Mouse (Mus musculus) liver, embryonic 15.5 days (tissue): Measurements from ENCODE around the gene Rgl2. TPM values are rescaled to one million over a fixed set of nuclear protein-coding genes. Genes with fewer than 3 reads are reported as not detected.
"Not testable (repeated sequence)": the region's sequence is repeated elsewhere in the genome, so short reads cannot be mapped to it uniquely, and the experiment has no call there.

Source experiments
- ATAC-seq: fragments of 200-750 bp; cut with Nextera tagmentation; 2 replicates; pipeline ENCODE4 v1.8.0; 2017; ENCODE audit warnings: moderate number of reproducible peaks, mild to moderate bottlenecking, moderate library complexity; ENCODE audit not compliant: insufficient read depth
- H3K27ac ChIP-seq: fragments of 300-500 bp; sonication (generic); replicated peaks from 2 replicates; pipeline ENCODE4 v1.5.1; 2015; ENCODE audit warnings: mild to moderate bottlenecking, inconsistent platforms
- H3K27me3 ChIP-seq: fragments of 300-500 bp; sonication (generic); 2 replicates; pipeline ENCODE4 v1.6.1; 2015; ENCODE audit warnings: mild to moderate bottlenecking, inconsistent platforms
- H3K36me3 ChIP-seq: fragments of 300-500 bp; sonication (generic); replicated peaks from 2 replicates; pipeline ENCODE4 v1.6.1; 2015; ENCODE audit warnings: moderate library complexity, mild to moderate bottlenecking, inconsistent platforms
- H3K4me1 ChIP-seq: fragments of 300-500 bp; sonication (generic); replicated peaks from 2 replicates; pipeline ENCODE4 v1.6.1; 2015; ENCODE audit warnings: inconsistent platforms
- H3K4me2 ChIP-seq: fragments of 300-500 bp; sonication (generic); 2 replicates; pipeline ENCODE4 v1.6.1; 2015; ENCODE audit warnings: moderate library complexity, mild to moderate bottlenecking, inconsistent platforms
- H3K4me3 ChIP-seq: fragments of 300-500 bp; sonication (generic); replicated peaks from 2 replicates; pipeline ENCODE4 v1.5.1; 2015; ENCODE audit warnings: mild to moderate bottlenecking, inconsistent platforms
- H3K9ac ChIP-seq: fragments of 300-500 bp; sonication (generic); 2 replicates; pipeline ENCODE4 v1.6.1; 2015; ENCODE audit warnings: moderate library complexity, mild to moderate bottlenecking, inconsistent platforms
- H3K9me3 ChIP-seq: fragments of 300-500 bp; sonication (generic); replicated peaks from 2 replicates; pipeline ENCODE4 v1.6.1; 2016; ENCODE audit warnings: inconsistent platforms
- WGBS: fragments of 180-500 bp; shearing (Covaris S2); methylation state at CpG from one replicate; pipeline ENCODE4 v1.1.7; 2015; ENCODE audit warnings: mixed read lengths; ENCODE audit not compliant: insufficient replicate concordance; 5-methylcytosine and 5-hydroxymethylcytosine counted together
- polyA plus RNA-seq: library from polyadenylated mRNA; unstranded; fragments of >200 nt; fragmentation: Nextera tagmentation; extraction: Ambion mirVana; gene quantifications from 2 replicates; pipeline ENCODE4 v1.2.1, GENCODE M21; 2015

The Rgl2 gene
- polyA plus RNA-seq, 1 experiment from 2014 or later = 8.2 TPM

DNA sequence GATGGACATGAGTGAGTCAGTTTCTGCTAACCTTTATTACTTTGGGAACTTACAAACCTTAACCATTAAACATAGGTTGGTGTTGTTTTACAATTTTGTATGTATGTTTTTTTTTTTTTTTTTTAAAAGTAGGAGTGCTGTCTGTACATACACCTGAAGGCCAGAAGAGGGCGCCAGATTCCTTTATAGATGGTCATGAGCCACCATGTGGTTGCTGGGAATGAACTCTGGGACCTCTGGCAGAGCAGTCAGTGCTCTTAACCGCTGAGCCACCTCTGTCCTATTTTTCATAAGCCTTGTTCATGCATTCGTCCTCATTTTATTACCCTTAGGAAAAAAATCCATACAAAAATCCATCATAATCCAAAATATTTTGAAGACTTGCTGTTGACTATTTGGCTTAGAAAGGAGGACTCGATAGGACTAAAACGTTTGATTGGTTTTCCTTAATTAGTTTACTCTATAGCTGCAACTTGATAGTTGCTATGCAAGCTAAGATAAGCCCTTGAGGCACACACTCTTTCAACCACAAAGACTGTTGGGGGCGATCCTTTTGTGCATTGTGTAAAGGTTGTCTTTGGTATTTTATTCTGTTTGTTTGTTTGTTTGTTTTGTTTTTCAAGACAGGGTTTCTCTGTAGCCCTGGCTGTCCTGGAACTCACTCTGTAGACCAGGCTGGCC lies 32.1 kb upstream of the Rgl2 start:
- WGBS = 6% methylated on average over 6 of the region's 6 CpGs
- Histone ChIP-seq H3K27ac (peak overlapping the region; percentile 38; the same call in 1 of the 2 replicates), H3K9me3 (no peaks in the 10 kb centered on the region), H3K9ac (no peak overlapping the region), H3K4me3 (no peak overlapping the region), H3K4me1 (peaks cover 58% of the 10 kb centered on the region), H3K36me3 (no peaks in the 10 kb centered on the region), H3K27me3 (no peaks in the 10 kb centered on the region), H3K4me2 (no peak overlapping the region)
- ATAC-seq = no peak

DNA sequence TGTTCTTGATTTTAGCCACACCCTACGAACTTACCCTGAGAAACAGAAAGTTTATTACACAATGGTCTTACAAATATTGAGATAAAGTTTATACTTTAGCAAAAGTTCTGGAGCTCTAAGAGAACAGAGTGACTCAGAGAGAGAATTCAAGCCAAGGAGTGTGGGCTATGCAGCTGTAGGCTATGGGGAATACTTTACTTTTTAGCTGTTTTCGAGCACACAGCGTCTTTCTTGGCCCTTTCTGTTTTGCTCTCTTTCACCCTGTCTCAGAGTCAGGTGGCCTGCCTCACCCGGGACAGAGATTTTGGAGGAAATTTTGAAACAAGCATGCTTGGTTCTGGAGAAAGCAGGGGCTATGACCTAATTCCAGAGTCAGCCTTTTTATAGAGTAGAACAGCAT lies 31.1 kb upstream of the Rgl2 start:
- H3K27ac ChIP-seq = peak overlapping the region; percentile 90
- 64% methylated on average over 4 of the region's 4 CpGs for WGBS

GRCm38 (mm10) chr17:33899642-33900041 lies 29.7 kb upstream of the Rgl2 start:
- H3K27ac ChIP-seq = peak overlapping the region; percentile 90
- peak overlapping the region; percentile 30; the same call in 1 of the 2 replicates for H3K9ac ChIP-seq
- ATAC-seq = peak; percentile 78
- peaks cover 74% of the 10 kb centered on the region for H3K4me1 ChIP-seq
- WGBS = 8% methylated on average over 4 of the region's 4 CpGs
- H3K4me2 ChIP-seq = peak overlapping the region; percentile 32
- H3K36me3 ChIP-seq = no peaks in the 10 kb centered on the region
- H3K4me3 ChIP-seq = no peak overlapping the region
- no peaks in the 10 kb centered on the region for H3K9me3 ChIP-seq
- no peaks in the 10 kb centered on the region for H3K27me3 ChIP-seq

More for the DNA sequence above, 31.1 kb upstream of the Rgl2 start:
- not testable (repeated sequence) for H3K9me3 ChIP-seq, H3K27me3 ChIP-seq, H3K9ac ChIP-seq, H3K4me3 ChIP-seq, H3K36me3 ChIP-seq, H3K4me2 ChIP-seq, ATAC-seq
- H3K4me1 ChIP-seq = peaks cover 62% of the 10 kb centered on the region

DNA sequence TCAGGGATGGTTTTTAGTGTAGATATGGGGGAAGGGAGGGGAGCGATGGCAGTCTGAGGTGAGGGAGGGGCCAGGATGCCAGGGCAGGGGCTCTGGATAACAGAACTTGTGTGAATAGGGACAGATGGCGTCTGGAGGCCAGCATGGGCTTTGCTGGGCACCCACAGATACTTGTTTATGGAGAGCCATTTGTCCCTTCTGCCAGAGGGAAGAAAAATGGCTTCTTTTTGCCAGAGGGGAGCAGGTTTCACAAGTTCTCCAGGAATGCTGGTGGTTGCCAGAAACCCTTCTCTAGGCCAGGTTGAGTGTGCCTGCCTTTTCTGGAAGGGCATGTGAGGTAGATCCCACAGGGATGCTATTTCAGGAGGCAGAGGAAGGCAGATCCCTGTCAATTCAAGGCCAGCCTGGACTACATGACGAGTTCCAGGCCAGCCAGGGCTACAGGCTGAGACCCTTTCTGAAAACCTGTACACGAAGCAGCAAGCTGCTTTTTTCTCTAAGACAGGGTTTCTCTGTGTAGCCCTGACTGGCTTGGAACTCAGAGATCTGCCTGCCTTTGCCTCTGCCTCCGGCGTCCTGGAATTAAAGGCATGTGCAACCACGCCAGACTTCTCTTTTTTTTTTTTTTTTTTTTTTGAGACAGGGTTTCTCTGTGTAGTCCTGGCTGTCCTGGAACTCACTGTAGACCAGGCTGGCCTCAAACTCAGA lies 28.9 kb upstream of the Rgl2 start:
- peak; percentile 45 for ATAC-seq
- WGBS = 46% methylated on average over 7 of the region's 7 CpGs
- H3K9me3 ChIP-seq = no peaks in the 10 kb centered on the region
- H3K27me3 ChIP-seq = no peaks in the 10 kb centered on the region
- 0 out of 2 replicates have a peak overlapping the region, but pooled peaks have one; percentile 30 for H3K9ac ChIP-seq
- peak overlapping the region; percentile 32; the same call in 1 of the 2 replicates for H3K4me2 ChIP-seq
- H3K4me1 ChIP-seq = peaks cover 77% of the 10 kb centered on the region
- H3K4me3 ChIP-seq = no peak overlapping the region
- no peaks in the 10 kb centered on the region for H3K36me3 ChIP-seq
- H3K27ac ChIP-seq = peak overlapping the region; percentile 90

GRCm38 (mm10) chr17:33900989-33901314 lies 28.4 kb upstream of the Rgl2 start:
- no peak overlapping the region for H3K4me2 ChIP-seq
- ATAC-seq = no peak
- peaks cover 77% of the 10 kb centered on the region for H3K4me1 ChIP-seq
- no peaks in the 10 kb centered on the region for H3K36me3 ChIP-seq
- H3K9ac ChIP-seq = no peak overlapping the region
- no peak overlapping the region for H3K4me3 ChIP-seq
- H3K9me3 ChIP-seq = no peaks in the 10 kb centered on the region
- no peaks in the 10 kb centered on the region for H3K27me3 ChIP-seq
- WGBS = 78% methylated on average over 4 of the region's 4 CpGs
- no peak overlapping the region for H3K27ac ChIP-seq

GRCm38 (mm10) chr17:33901653-33902052 lies 27.7 kb upstream of the Rgl2 start:
- Histone ChIP-seq H3K4me2 (no peak overlapping the region), H3K4me3 (no peak overlapping the region), H3K36me3 (no peaks in the 10 kb centered on the region), H3K4me1 (peaks cover 77% of the 10 kb centered on the region), H3K9me3 (no peaks in the 10 kb centered on the region), H3K27ac (peak overlapping the region; percentile 67; the same call in 1 of the 2 replicates), H3K27me3 (no peaks in the 10 kb centered on the region), H3K9ac (no peak overlapping the region)
- ATAC-seq = no peak
- 65% methylated on average over 4 of the region's 4 CpGs for WGBS

DNA sequence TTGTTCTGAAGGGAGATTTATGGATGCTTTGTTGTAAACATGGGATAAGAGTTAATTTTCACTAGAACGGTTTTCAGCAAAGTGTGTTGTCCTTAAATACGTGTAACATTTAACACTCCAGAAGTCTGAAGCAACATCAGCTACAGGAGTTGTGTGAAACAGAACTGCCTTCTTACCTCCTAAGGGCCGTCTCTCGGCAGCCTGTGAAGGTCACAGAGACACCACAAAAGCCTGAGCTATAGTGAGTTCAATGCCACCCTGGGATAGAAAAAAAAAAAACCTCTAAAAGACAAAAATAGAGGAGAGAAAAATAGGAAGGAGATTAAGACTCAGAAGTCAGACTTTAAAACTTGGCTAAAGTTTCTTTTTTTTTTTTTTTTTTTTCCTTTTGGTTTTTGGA lies 27.3 kb upstream of the Rgl2 start:
- no peak for ATAC-seq
- 70% methylated on average over 4 of the region's 4 CpGs for WGBS
- Histone ChIP-seq H3K4me2 (peak overlapping the region; percentile 41), H3K4me1 (peaks cover 75% of the 10 kb centered on the region), H3K4me3 (no peak overlapping the region), H3K27me3 (no peaks in the 10 kb centered on the region), H3K36me3 (no peaks in the 10 kb centered on the region), H3K27ac (peak overlapping the region; percentile 67), H3K9ac (no peak overlapping the region), H3K9me3 (no peaks in the 10 kb centered on the region)

DNA sequence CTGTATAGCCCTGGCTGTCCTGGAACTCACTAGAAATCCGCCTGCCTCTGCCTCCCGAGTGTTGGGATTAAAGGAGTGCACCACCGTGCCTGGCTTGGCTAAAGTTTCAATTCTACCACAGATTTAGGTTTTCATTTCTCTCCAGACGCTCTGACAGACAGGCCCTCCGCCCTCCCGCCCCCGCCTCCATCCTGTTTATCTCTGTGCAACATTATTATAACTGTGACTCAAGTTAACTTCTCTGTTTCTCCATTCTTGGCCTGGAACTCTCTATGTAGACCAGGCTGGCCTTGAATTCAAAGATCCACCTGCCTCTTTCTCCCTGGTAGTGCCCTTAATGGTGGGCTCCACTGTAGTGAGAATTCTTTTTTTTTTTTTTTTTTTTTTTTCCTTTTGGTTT lies 26.9 kb upstream of the Rgl2 start:
- H3K4me3 ChIP-seq = no peak overlapping the region
- H3K9ac ChIP-seq = no peak overlapping the region
- H3K4me1 ChIP-seq = peaks cover 75% of the 10 kb centered on the region
- peak overlapping the region; percentile 41 for H3K4me2 ChIP-seq
- ATAC-seq = no peak
- WGBS = 22% methylated on average over 7 of the region's 7 CpGs
- H3K27me3 ChIP-seq = no peaks in the 10 kb centered on the region
- H3K9me3 ChIP-seq = no peaks in the 10 kb centered on the region
- H3K36me3 ChIP-seq = no peaks in the 10 kb centered on the region
- peak overlapping the region; percentile 67 for H3K27ac ChIP-seq

GRCm38 (mm10) chr17:33903911-33904651 lies 25.3 kb upstream of the Rgl2 start:
- H3K27ac ChIP-seq = peak overlapping the region; percentile 67; the same call in 1 of the 2 replicates
- not testable (repeated sequence) for H3K9me3 ChIP-seq, H3K4me3 ChIP-seq, H3K9ac ChIP-seq, H3K27me3 ChIP-seq, H3K36me3 ChIP-seq, ATAC-seq, H3K4me2 ChIP-seq
- peaks cover 75% of the 10 kb centered on the region for H3K4me1 ChIP-seq
- WGBS = 58% methylated on average over 6 of the region's 6 CpGs

DNA sequence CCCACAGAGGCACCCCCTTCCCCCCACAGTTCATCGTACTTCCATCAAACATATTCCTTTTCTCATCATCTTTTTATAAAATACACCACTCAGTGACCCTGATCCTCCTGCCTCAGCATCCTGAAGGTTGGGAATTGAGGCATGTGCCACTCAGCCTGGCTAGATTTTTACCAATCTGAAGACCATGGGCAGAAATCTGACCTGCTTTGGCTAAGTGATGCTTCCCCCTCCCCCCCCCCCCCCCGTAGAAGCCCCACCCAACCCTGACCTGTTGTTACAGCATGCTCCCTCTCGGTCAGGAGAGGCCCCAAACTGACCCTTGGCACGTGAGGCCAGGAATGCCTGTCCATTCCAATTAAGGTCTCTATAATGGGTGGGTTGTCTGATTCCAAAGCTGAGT lies 24.5 kb upstream of the Rgl2 start, which contains the start of gene Platr17:
Gene Platr17 (plus strand): TSS at position 301 of the 400 bp plus-strand sequence.
- 36% methylated on average over 4 of the region's 4 CpGs for WGBS
- not testable (repeated sequence) for ATAC-seq, H3K9me3 ChIP-seq, H3K4me3 ChIP-seq, H3K4me2 ChIP-seq, H3K9ac ChIP-seq, H3K36me3 ChIP-seq, H3K27me3 ChIP-seq
- Histone ChIP-seq H3K4me1 (peaks cover 72% of the 10 kb centered on the region), H3K27ac (peak within 1 kb of the TSS; percentile 67; the same call in 1 of the 2 replicates)
